Mouse (Mus musculus): ENCODE results near the gene Cyb5d2. TPM values are rescaled to one million over a fixed set of nuclear protein-coding genes. Genes with fewer than 3 reads are reported as not detected.
A peak's percentile ranks its signal among the peaks of the same experiment; 100 is the strongest.

Gene Cyb5d2
- total and polyA plus RNA-seq, 3 experiments, result 2.4 to 3.9 (median 3.9) TPM

DNA sequence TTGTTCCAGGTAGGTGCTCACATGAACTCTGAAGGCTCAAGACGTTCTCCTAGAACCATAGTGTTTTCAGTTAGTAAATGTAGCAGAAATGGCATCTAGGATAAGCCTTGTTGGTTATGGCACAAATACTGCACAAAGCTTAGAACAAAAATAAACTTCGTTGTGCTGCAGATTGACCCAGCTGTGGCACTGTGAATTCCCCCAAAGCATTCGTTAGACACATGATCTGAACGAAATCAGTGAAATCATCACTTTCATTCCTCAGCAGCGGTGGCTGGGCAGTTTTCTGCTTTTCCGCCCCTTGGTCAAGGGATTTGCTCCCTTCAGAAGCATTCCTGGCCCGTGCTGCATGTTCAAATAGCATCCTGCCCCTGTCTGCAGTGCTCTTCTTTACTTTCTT lies 22.1 kb upstream of the Cyb5d2 start (continued):
- peak; percentile 86 for TF ChIP-seq BHLHE40 (IDR thresholded peaks at IDR 0.05; ENCODE audit: low read depth, low read length)
- TF ChIP-seq MAFK (IDR thresholded peaks at IDR 0.05; ENCODE audit: insufficient replicate concordance, low read length), result peak; percentile 68; the same call in 1 of the 2 replicates
- no peak for TF ChIP-seq ZNF384 (IDR thresholded peaks at IDR 0.05; ENCODE audit: low read depth, low read length)
- peak; percentile 61; the same call in 1 of the 2 replicates for TF ChIP-seq MYC (IDR thresholded peaks at IDR 0.05; ENCODE audit: low read depth, low read length)
- no peak for TF ChIP-seq NELFE (IDR thresholded peaks at IDR 0.05; ENCODE audit: low read depth, low read length)
- no peak for TF ChIP-seq CHD1 (IDR thresholded peaks at IDR 0.05; ENCODE audit: low read depth, low read length)

DNA sequence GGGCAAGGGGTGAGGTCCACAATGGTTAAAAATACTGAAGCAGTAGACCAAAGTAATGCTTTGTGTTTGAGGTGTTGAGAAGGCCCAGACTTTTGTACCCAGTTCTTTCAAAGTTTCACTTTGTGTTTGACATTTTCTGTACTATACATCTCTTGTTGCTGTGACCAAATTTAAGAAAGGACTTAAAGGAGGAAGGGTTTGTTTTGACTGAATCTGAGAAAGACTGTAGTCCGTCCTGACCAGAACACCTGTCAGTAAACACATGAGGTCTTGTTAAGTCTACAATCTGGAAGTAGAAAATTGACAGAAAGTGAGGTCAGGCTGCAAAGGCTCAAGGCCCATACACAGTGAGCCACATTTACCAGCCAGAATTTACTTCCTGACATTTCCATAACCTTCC lies 20.9 kb upstream of the Cyb5d2 start:
- dilution Hi-C loops (cut with MboI; ENCODE audit: extremely low pct_ligation_motif_present, extremely low pct_unique_long_range_greater_than_20kb, low sequenced_read_pairs) (no loop called here), in situ Hi-C loops (cut with MboI; ENCODE audit: low pct_ligation_motif_present, low pct_unique_long_range_greater_than_20kb, low sequenced_read_pairs) (no loop called here)
- Histone ChIP-seq H3K27me3 (replicated peaks) (no peaks in the 10 kb centered on the region), H3K36me3 (replicated peaks in 1 of 2; ENCODE audit: control insufficient read depth in 1 of 2, insufficient read depth in 1 of 2, low read length in 1 of 2) (peaks cover 20 to 38% of the 10 kb centered on the region in 2 experiments), H3K4me3 (replicated peaks in 1 of 3; ENCODE audit: low read depth in 2 of 3, low read length in 2 of 3, poor library complexity in 1 of 3) (no peak overlapping the region), H3K27ac (ENCODE audit: insufficient read depth, low read depth) (no peak overlapping the region), H3K9ac (ENCODE audit: insufficient read depth, low read depth) (no peak overlapping the region), H3K4me1 (ENCODE audit: control insufficient read depth in 1 of 2, insufficient read depth in 2 of 2) (peaks cover 10 to 36% of the 10 kb centered on the region in 2 experiments), H3K4me2 (ENCODE audit: insufficient read depth, low read depth, poor library complexity, severe bottlenecking) (peak overlapping the region; percentile 42; the same call in 1 of the 2 replicates), H3K79me2 (replicated peaks; ENCODE audit: control insufficient read depth, extremely low read depth, insufficient read depth, poor library complexity, severe bottlenecking) (peaks cover 2% of the 10 kb centered on the region; the same call in 1 of the 2 replicates), H3K9me3 (replicated peaks; ENCODE audit: low read length) (peaks cover 2% of the 10 kb centered on the region)
- DNase-seq (ENCODE audit: extremely low read depth), result peak; percentile 28
- TF ChIP-seq SIN3A (IDR thresholded peaks at IDR 0.05; ENCODE audit: low read length) (0 out of 2 replicates have a peak, but pooled peaks have one; percentile 56), ETS1 (conservative IDR thresholded peaks at IDR 0.05; ENCODE audit: low read depth, low read length) (0 out of 2 replicates have a peak, but pooled peaks have one; percentile 44), RCOR1 (conservative IDR thresholded peaks at IDR 0.05; ENCODE audit: low read depth, low read length) (0 out of 2 replicates have a peak, but pooled peaks have one; percentile 33), JUND (conservative IDR thresholded peaks at IDR 0.05; ENCODE audit: low read depth, low read length) (peak; percentile 6; the same call in 1 of the 2 replicates), EP300 (IDR thresholded peaks at IDR 0.05; ENCODE audit: low read length) (peak; percentile 69), BHLHE40 (IDR thresholded peaks at IDR 0.05; ENCODE audit: low read depth, low read length) (peak; percentile 54; the same call in 1 of the 2 replicates), CHD2 (IDR thresholded peaks at IDR 0.05; ENCODE audit: low read length) (no peak), UBTF (IDR thresholded peaks at IDR 0.05; ENCODE audit: low read depth, low read length) (no peak), TCF12 (IDR thresholded peaks at IDR 0.05; ENCODE audit: low read depth, low read length) (peak; percentile 59), IRF4 (IDR thresholded peaks at IDR 0.05; ENCODE audit: low read depth, low read length) (peak; percentile 57; the same call in 1 of the 2 replicates)

DNA sequence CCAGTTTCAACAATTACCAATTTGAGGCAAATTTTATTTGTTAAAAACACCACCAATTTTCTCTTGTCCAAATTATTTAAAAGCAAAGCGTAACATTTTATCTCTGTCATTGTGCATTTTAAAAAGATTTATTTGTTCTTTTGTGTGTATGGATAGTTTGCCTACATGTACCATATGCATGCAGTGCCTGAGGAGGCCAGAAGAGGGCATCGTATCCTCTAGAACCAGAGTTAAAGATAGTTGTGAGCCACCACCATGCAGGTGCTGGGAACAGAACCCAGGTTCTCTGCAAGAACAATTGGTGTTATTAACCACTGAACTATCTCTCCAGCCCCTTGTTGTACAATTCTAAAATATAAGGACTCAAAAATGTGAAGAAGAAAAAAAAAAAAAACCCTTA lies 18.2 kb upstream of the Cyb5d2 start:
- no peak for TF ChIP-seq JUN (IDR thresholded peaks at IDR 0.05; ENCODE audit: insufficient read depth, low read depth, low read length)
- peak in 1 of 2 experiments; percentile 37; a peak in 3 of 4 replicates for TF ChIP-seq CTCF (conservative IDR thresholded peaks at IDR 0.05 in 1 of 2, IDR thresholded peaks at IDR 0.05 in 1 of 2; ENCODE audit: low read depth in 2 of 2, low read length in 2 of 2)
- TF ChIP-seq MAX (IDR thresholded peaks at IDR 0.05; ENCODE audit: low read length), result no peak
- TF ChIP-seq JUND (conservative IDR thresholded peaks at IDR 0.05; ENCODE audit: low read depth, low read length), result no peak
- TF ChIP-seq ZKSCAN1 (IDR thresholded peaks at IDR 0.05; ENCODE audit: borderline replicate concordance, low read depth, low read length), result no peak
- TF ChIP-seq ETS1 (conservative IDR thresholded peaks at IDR 0.05; ENCODE audit: low read depth, low read length), result no peak
- no peak for TF ChIP-seq EP300 (IDR thresholded peaks at IDR 0.05; ENCODE audit: low read length)
- peak; percentile 8; the same call in 1 of the 2 replicates for TF ChIP-seq RAD21 (IDR thresholded peaks at IDR 0.05; ENCODE audit: low read depth, low read length)
- no peak overlapping the region for H3K4me2 ChIP-seq (ENCODE audit: insufficient read depth, low read depth, poor library complexity, severe bottlenecking)
- no peak for DNase-seq (ENCODE audit: extremely low read depth)

More for the DNA sequence above, 18.2 kb upstream of the Cyb5d2 start:
- peaks cover 4 to 14% of the 10 kb centered on the region in 2 experiments for H3K36me3 ChIP-seq (replicated peaks in 1 of 2; ENCODE audit: control insufficient read depth in 1 of 2, insufficient read depth in 1 of 2, low read length in 1 of 2)
- no peaks in the 10 kb centered on the region for H3K27me3 ChIP-seq (replicated peaks)
- no peak overlapping the region for H3K4me3 ChIP-seq (replicated peaks in 1 of 3; ENCODE audit: low read depth in 2 of 3, low read length in 2 of 3, poor library complexity in 1 of 3)
- peaks cover 10 to 31% of the 10 kb centered on the region in 2 experiments for H3K4me1 ChIP-seq (ENCODE audit: control insufficient read depth in 1 of 2, insufficient read depth in 2 of 2)
- no peak overlapping the region for H3K27ac ChIP-seq (ENCODE audit: insufficient read depth, low read depth)
- peaks cover 2% of the 10 kb centered on the region; the same call in 1 of the 2 replicates for H3K79me2 ChIP-seq (replicated peaks; ENCODE audit: control insufficient read depth, extremely low read depth, insufficient read depth, poor library complexity, severe bottlenecking)
- dilution Hi-C loops (cut with MboI; ENCODE audit: extremely low pct_ligation_motif_present, extremely low pct_unique_long_range_greater_than_20kb, low sequenced_read_pairs) (no loop called here), in situ Hi-C loops (cut with MboI; ENCODE audit: low pct_ligation_motif_present, low pct_unique_long_range_greater_than_20kb, low sequenced_read_pairs) (no loop called here)
- H3K9me3 ChIP-seq (replicated peaks; ENCODE audit: low read length), result peaks cover 2% of the 10 kb centered on the region
- no peak overlapping the region for H3K9ac ChIP-seq (ENCODE audit: insufficient read depth, low read depth)
